Mouse (Mus musculus): ENCODE measurements around the gene Erlin1. TPM values are rescaled to one million over a fixed set of nuclear protein-coding genes. Genes with fewer than 3 reads are reported as not detected.

The Erlin1 gene
- 8.3 and 11.2 TPM in 2 replicates for polyA plus RNA-seq (2021; fragmentation: Nextera tagmentation)
- long read RNA-seq, experiment 1, transcript Erlin1-202 (12 exons, 3,136 nt), result minor isoform, 42 of 120 reads
- long read RNA-seq, experiment 1, transcript Erlin1-201 (12 exons, 3,228 nt), result minor isoform, 14 of 120 reads
- long read RNA-seq, experiment 1, transcript Erlin1-206 (11 exons, 3,172 nt), result major isoform, 46 of 120 reads
- long read RNA-seq, experiment 1, partial matches to known transcripts, result 4 of 120 reads
- long read RNA-seq, experiment 1, other reads (novel, unspliced or antisense), result 14 of 120 reads
- long read RNA-seq, experiment 2, partial matches to known transcripts, result 2 of 13 reads
- long read RNA-seq, experiment 2, other reads (novel, unspliced or antisense), result 3 of 13 reads

DNA sequence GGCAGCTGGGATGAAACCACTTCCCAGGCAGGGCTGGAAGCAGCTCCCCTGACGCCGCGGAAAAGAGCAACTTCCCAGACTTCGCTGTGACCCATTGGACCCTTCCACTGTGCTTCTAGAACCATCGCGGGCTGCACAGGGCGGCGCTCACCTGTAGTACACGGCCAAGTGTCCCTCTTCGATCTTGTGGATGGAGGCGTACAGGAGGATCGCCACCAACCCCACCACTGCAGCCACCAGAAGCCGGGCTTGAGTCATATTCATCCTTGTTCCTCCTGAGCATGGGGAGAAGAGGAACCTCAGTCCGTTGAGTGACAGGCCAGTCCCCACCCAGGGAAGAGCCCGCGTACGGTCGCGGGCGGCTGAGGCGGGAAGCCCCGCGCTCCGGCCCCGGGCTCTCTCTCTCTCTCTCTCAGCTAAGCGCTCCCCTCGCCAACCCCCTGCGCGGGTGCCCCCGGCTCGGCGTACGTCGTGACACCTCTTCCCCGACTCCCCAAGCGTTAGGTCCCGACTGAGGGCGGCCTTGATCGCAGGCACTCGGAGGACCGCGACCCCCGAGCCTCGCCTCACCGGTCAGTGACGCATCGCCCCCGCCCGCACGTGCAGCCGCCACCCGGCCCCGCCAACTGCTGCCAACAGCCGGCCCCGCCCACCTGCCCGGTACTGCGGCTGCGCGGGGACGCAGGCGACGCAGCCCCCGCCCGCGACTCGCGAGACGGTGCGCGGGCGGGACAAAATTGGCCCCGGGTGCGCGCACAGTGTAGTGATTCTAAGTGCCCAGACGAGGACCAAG lies at the start of gene Erlin1:
Erlin1 (minus strand) TSS at position 665 of the 793 bp plus-strand sequence.

DNA sequence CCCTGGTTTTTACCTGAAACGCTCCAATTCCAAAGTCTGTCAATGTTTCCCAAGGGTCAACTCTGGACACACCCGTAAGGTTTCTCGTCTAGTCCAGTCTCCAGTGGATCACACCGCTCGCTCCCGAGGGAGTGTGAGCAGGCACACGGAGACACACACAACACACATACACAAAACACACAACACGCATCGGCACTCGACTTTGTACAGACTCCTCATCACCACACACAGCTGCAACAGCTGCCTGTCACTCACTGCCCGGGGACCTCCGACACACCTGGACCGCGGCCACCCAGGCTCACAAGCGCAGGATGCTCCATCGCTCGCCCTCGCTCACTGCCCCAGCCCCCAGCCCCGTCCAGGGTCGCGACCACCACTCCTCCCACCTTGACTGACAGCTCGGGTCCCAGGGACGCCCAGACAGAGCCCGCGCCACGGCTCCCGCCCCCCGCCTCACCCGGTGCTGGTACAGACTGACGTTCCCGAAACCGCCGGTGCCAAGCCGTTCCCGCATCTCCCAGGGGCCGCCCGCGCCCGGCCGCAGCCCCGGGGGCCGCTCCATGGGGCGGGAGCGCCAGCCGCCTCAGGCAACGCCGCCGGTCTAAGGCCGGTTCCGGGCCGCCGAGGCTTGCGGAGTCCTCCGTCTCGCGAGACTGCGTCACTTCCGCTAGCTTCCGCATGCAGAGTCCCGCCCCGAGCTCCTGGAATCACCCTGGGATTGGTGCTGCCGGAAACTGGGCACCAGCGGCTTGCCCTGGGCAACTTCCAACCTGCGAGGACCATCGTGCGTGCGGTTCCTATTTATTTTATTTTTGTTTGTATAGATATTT lies 37.5 kb upstream of the Erlin1 start, which contains the start of gene Chuk:
Chuk (minus strand) TSS at position 650 of the 830 bp plus-strand sequence.

DNA sequence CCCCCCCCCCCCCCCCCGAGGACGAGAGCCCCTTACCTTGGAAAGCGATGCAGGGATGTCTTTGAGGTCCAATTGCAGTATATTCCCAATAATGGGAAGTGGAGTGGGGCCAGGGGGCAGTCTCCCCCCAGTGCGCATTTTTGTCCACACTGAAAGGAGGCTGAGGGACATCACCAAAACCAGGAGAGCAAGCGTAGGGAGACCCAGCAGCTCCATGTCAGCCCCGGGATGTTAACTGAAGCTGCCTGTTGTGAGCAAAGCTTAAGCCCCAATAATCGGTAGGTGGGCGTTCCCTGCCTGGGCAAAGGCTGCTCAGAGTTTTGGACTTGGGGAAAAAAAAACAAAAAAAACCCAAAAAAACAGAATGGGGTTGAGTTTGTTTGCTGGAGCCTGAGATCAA lies 40.6 kb downstream of the Erlin1 start, which contains the start of gene Cyp2c23:
Cyp2c23 (minus strand) TSS at position 237 of the 400 bp plus-strand sequence.

DNA sequence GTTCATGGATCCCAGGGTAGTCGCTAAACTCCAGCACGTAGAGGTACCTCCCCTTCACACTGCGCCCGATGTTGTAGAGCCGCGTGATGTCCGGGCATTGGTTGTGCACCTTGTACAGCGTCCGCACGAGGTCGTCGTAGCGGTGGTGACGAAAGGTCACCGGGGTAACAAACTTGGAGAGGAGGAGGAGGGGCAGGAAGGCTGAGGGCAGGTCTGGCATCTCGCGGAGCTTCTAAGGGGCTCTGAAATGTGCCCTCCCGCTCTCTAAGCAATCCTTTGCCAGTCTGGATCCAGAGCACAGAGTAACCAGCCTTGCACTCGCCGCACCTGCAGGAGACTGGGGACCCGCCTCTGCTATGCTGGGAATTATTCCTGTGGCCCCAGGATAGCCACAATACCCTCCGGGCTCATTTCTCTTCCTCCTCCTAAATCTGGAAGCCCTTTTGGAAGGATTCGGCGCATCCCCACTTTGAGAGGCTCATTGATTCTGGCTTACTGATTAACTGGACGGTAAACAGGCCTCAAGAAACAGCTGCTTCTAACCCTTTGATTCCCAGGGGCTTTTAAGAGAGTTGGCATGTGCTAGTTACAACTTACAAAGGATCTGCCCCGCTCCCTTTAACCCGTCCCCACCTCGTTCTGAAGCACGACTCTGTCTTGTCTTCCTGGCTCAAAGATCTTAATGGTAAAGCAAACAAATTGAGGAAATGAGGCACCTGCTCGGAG lies 83.4 kb downstream of the Erlin1 start, which contains the start of gene Cpn1:
Cpn1 (minus strand) TSS at position 488 of the 726 bp plus-strand sequence.

Other genes starting within 250 kb of the Erlin1 start
- gene Dnmbp, start 129.6 kb downstream of the Erlin1 start, polyA plus RNA-seq (2021; fragmentation: Nextera tagmentation), result 2.0 and 2.6 TPM in 2 replicates
- gene Cpn1, start 83.2 kb downstream of the Erlin1 start, polyA plus RNA-seq (2021; fragmentation: Nextera tagmentation), result 0.28 and 0.45 TPM in 2 replicates
- 0.28 and 0.31 TPM in 2 replicates for gene Cyp2c23, start 40.6 kb downstream of the Erlin1 start, polyA plus RNA-seq (2021; fragmentation: Nextera tagmentation)
- 2.7 and 4.9 TPM in 2 replicates for gene Chuk, start 37.7 kb upstream of the Erlin1 start, polyA plus RNA-seq (2021; fragmentation: Nextera tagmentation)
- 18.8 and 23.4 TPM in 2 replicates for gene Cwf19l1, start 66.1 kb upstream of the Erlin1 start, polyA plus RNA-seq (2021; fragmentation: Nextera tagmentation)
- 80.3 and 99.0 TPM in 2 replicates for gene Bloc1s2, start 76.7 kb upstream of the Erlin1 start, polyA plus RNA-seq (2021; fragmentation: Nextera tagmentation)
- 0.10 and 0.11 TPM in 2 replicates for gene Pkd2l1, start 122.7 kb upstream of the Erlin1 start, polyA plus RNA-seq (2021; fragmentation: Nextera tagmentation)
- gene Scd3, start 133.5 kb upstream of the Erlin1 start, polyA plus RNA-seq (2021; fragmentation: Nextera tagmentation), result 4.9 and 6.7 TPM in 2 replicates
- 133 and 153 TPM in 2 replicates for gene Scd2, start 223.9 kb upstream of the Erlin1 start, polyA plus RNA-seq (2021; fragmentation: Nextera tagmentation)

Data from left cerebral cortex, adult 6 months (tissue).